Mouse (Mus musculus) limb, embryonic 11.5 days (tissue): Measurements from ENCODE around the gene Arhgef39. TPM values are rescaled to one million over a fixed set of nuclear protein-coding genes. Genes with fewer than 3 reads are reported as not detected.
A peak's percentile ranks its signal among the peaks of the same experiment; 100 is the strongest.

Experiments used
- ATAC-seq: fragments of 200-750 bp; cut with Nextera tagmentation; 2 replicates; pipeline ENCODE4 v1.8.0; 2017; ENCODE audit warnings: low read depth; ENCODE audit not compliant: insufficient number of reproducible peaks, low FRiP score, low TSS enrichment
- DNase-seq: peaks from one replicate; pipeline ENCODE4 v3.0.0-alpha.2; 2015; ENCODE audit warnings: low spot score
- H3K27ac ChIP-seq: fragments of 300-500 bp; sonication (generic); replicated peaks from 2 replicates; pipeline ENCODE4 v1.5.1; 2014; ENCODE audit warnings: low read depth, mild to moderate bottlenecking, low read length
- H3K27me3 ChIP-seq: fragments of 300-500 bp; sonication (generic); 2 replicates; pipeline ENCODE4 v1.6.1; 2014; ENCODE audit warnings: mild to moderate bottlenecking, low read length, mixed read lengths; ENCODE audit not compliant: control insufficient read depth, insufficient read depth
- H3K36me3 ChIP-seq: fragments of 300-500 bp; sonication (generic); 2 replicates; pipeline ENCODE4 v1.6.1; 2014; ENCODE audit warnings: mild to moderate bottlenecking, low read length, moderate library complexity, mixed read lengths; ENCODE audit not compliant: control insufficient read depth, insufficient read depth
- H3K4me1 ChIP-seq: fragments of 300-500 bp; sonication (generic); 2 replicates; pipeline ENCODE4 v1.6.1; 2014; ENCODE audit warnings: low read length, mixed read lengths; ENCODE audit not compliant: control insufficient read depth, insufficient read depth
- H3K4me2 ChIP-seq: fragments of 300-500 bp; sonication (generic); 2 replicates; pipeline ENCODE4 v1.6.1; 2014; ENCODE audit warnings: low read depth, mild to moderate bottlenecking, moderate library complexity; ENCODE audit not compliant: severe bottlenecking
- H3K4me3 ChIP-seq: fragments of 300-500 bp; sonication (generic); 2 replicates; pipeline ENCODE4 v1.5.1; 2014; ENCODE audit warnings: low read depth, low read length
- H3K9ac ChIP-seq: fragments of 300-500 bp; sonication (generic); 2 replicates; pipeline ENCODE4 v1.6.1; 2014; ENCODE audit warnings: mild to moderate bottlenecking, low read length
- H3K9me3 ChIP-seq: fragments of 300-500 bp; sonication (generic); 2 replicates; pipeline ENCODE4 v1.6.1; 2016; ENCODE audit warnings: low read length; ENCODE audit not compliant: control insufficient read depth
- WGBS: fragments of 180-500 bp; shearing (Covaris S2); extraction: QIAGEN DNeasy Blood & Tissue Kit; methylation state at CpG from one replicate; pipeline ENCODE4 v1.1.7; 2014; 5-methylcytosine and 5-hydroxymethylcytosine counted together
- polyA plus RNA-seq: library from polyadenylated mRNA; unstranded; fragments of >200 nt; fragmentation: Nextera tagmentation; extraction: Ambion mirVana; gene quantifications from 2 replicates; pipeline ENCODE4 v1.2.1, GENCODE M21; 2014

The Arhgef39 gene
- polyA plus RNA-seq, 1 experiment from 2014 or later = 45.6 TPM

DNA sequence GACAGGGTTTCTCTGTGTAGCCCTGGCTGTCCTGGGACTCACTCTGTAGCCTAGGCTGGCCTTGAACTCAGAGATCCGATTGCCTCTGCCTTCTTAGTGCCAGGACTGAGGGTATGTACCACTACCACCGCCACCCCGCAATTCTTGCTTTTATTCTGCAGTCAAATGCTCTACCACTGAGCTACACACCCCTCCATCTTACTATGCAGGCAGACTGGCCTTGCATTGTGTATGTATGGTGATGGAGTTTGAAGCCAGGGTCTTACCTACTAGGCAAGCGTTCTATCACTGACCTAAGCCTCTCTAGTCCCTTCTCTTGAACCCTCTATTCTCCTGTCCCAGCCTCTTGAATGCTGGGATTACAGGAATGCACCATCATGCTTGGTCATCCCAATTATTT is 13.8 kb upstream of the Arhgef39 start:
- Histone ChIP-seq H3K4me1 (no peaks in the 10 kb centered on the region), H3K4me3 (no peak overlapping the region), H3K9me3 (no peaks in the 10 kb centered on the region), H3K27me3 (no peaks in the 10 kb centered on the region), H3K27ac (no peak overlapping the region), H3K4me2 (no peak overlapping the region), H3K36me3 (no peaks in the 10 kb centered on the region), H3K9ac (no peak overlapping the region)
- WGBS = 92% methylated on average over 4 of the region's 4 CpGs
- DNase-seq = no peak
- ATAC-seq = no peak

DNA sequence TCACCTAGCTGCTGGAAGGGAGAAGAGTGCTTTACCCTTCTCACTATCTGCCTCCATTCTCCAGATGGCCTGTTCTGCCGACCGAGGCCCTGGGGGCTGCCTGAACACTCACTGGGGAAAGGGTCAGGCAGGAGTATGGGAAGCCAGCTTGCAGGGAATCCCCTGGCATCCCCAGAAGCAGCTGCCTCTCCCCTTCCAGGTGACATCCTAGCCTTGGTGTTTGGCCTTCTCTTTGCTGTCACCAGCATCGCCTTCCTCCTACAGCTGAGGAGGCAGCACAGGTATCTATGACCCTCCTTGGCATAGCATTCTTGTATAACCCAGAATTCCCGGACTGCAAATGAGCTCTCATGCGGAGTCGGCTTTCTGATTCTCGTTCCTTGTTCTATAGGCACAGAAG is 13.2 kb upstream of the Arhgef39 start:
- H3K27ac ChIP-seq = no peak overlapping the region
- 60% methylated on average over 7 of the region's 7 CpGs for WGBS
- H3K4me1 ChIP-seq = no peaks in the 10 kb centered on the region
- no peaks in the 10 kb centered on the region for H3K9me3 ChIP-seq
- no peaks in the 10 kb centered on the region for H3K36me3 ChIP-seq
- no peak overlapping the region for H3K9ac ChIP-seq
- H3K4me3 ChIP-seq = no peak overlapping the region
- no peak for DNase-seq
- H3K4me2 ChIP-seq = no peak overlapping the region
- 0 out of 2 replicates have a peak, but pooled peaks cover under 1% of the 10 kb centered on the region for H3K27me3 ChIP-seq
- no peak for ATAC-seq

DNA sequence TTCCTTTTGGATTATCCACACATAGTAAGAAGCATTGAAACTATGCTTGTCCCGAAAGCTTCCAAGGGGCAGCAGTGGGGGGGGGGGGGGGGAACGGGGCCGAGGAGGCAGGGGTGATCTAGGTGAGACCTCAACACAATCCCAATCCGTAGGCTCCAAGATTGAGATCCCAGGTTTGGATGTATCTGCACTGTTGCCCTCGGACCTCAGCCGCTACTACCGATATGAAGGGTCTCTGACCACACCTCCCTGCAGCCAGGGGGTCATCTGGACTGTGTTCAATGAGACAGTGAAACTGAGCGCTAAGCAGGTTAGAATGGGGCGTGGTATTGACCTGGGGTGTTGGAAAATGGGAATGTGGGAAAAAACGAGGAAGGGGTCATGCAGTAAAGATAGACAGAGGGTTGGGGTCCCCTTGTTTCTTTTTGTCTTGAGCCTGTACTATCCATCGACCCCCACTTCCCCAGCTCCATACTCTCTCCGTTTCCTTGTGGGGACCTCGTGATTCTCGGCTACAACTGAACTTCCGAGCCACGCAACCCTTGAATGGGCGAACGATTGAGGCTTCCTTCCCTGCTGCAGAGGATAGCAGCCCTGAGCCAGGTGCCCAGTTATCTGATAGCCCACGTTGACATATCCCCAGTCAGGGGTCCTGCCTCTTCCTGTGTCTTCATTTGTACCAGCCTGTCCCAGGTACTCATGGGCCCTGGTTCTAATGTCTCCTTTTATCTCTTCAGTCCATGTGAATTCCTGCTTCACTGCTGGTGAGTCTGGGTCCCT is 12.4 kb upstream of the Arhgef39 start:
- no peak for DNase-seq

DNA sequence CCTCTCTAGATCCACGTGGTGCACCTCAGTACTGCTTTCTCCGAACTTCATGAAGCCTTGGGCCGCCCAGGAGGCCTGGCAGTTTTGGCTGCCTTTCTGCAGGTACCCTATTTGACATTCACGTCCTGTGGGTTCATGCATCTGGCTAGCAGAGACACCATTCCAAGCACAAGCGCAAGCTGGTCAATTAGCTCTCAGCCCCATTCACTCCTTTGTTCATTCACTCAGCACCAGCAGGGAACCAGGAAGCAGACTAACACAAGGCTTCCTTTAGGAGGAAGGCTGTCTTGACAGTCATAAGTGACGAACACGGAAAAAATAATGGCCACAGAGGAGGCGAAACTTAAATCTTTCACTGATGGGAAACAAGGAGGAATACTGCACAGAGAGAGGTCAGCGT is 9.6 kb upstream of the Arhgef39 start:
- no peak for DNase-seq
- Histone ChIP-seq H3K27me3 (0 out of 2 replicates have a peak, but pooled peaks cover 3% of the 10 kb centered on the region), H3K4me3 (no peak overlapping the region), H3K9me3 (no peaks in the 10 kb centered on the region), H3K36me3 (no peaks in the 10 kb centered on the region), H3K27ac (no peak overlapping the region), H3K9ac (peak overlapping the region; percentile 45), H3K4me2 (peak overlapping the region; percentile 70), H3K4me1 (no peaks in the 10 kb centered on the region)
- no peak for ATAC-seq
- WGBS = 39% methylated on average over 9 of the region's 9 CpGs

More for the DNA sequence above, 12.4 kb upstream of the Arhgef39 start:
- H3K9me3 ChIP-seq = no peaks in the 10 kb centered on the region
- no peak for ATAC-seq
- no peak overlapping the region for H3K4me2 ChIP-seq
- no peak overlapping the region for H3K9ac ChIP-seq
- 76% methylated on average over 19 of the region's 19 CpGs for WGBS
- no peaks in the 10 kb centered on the region for H3K4me1 ChIP-seq
- no peak overlapping the region for H3K4me3 ChIP-seq
- 0 out of 2 replicates have a peak, but pooled peaks cover 3% of the 10 kb centered on the region for H3K27me3 ChIP-seq
- H3K27ac ChIP-seq = no peak overlapping the region
- H3K36me3 ChIP-seq = no peaks in the 10 kb centered on the region

DNA sequence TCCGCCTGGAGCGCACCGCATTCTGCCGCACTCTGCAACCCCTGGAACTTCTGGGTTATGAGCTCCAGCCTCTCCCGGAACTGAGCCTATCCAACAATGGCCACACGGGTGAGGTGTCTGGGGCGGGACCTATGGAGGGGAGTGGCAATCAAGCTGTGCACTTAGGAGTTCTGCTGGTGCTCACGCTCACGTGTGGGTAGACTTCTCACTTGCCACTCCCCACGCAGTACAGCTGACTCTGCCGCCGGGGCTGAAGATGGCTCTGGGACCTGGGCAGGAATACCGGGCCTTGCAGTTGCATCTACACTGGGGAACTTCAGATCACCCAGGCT is 9.1 kb upstream of the Arhgef39 start:
- H3K36me3 ChIP-seq = no peaks in the 10 kb centered on the region
- H3K27me3 ChIP-seq = 0 out of 2 replicates have a peak, but pooled peaks cover 3% of the 10 kb centered on the region
- no peaks in the 10 kb centered on the region for H3K9me3 ChIP-seq
- no peak overlapping the region for H3K27ac ChIP-seq
- WGBS = 11% methylated on average over 13 of the region's 13 CpGs
- no peaks in the 10 kb centered on the region for H3K4me1 ChIP-seq
- peak overlapping the region; percentile 45 for H3K9ac ChIP-seq
- peak overlapping the region; percentile 33 for H3K4me3 ChIP-seq
- H3K4me2 ChIP-seq = peak overlapping the region; percentile 70
- peak; percentile 84 for ATAC-seq
- DNase-seq = peak; percentile 69

- ATAC-seq (0 out of 2 replicates have a peak, but pooled peaks have one; percentile 32), DNase-seq (no peak)
- peak overlapping the region; percentile 33 for H3K4me3 ChIP-seq
- H3K27me3 ChIP-seq = 0 out of 2 replicates have a peak, but pooled peaks cover 3% of the 10 kb centered on the region
- H3K27ac ChIP-seq = no peak overlapping the region
- peak overlapping the region; percentile 70 for H3K4me2 ChIP-seq
- WGBS = 12% methylated on average over 21 of the region's 22 CpGs
- H3K9ac ChIP-seq = peak overlapping the region; percentile 45
- no peaks in the 10 kb centered on the region for H3K9me3 ChIP-seq
- no peaks in the 10 kb centered on the region for H3K4me1 ChIP-seq
- H3K36me3 ChIP-seq = no peaks in the 10 kb centered on the region
Measured at GRCm38 (mm10) chr4:43507938-43508665, 8.6 kb upstream of the Arhgef39 start.

- DNase-seq = no peak
- Histone ChIP-seq H3K27ac (no peak within 1 kb of the TSS), H3K9ac (no peak within 1 kb of the TSS), H3K4me2 (no peak within 1 kb of the TSS), H3K9me3 (no peaks in the 10 kb centered on the region), H3K27me3 (0 out of 2 replicates have a peak, but pooled peaks cover 3% of the 10 kb centered on the region), H3K4me3 (no peak within 1 kb of the TSS), H3K36me3 (no peaks in the 10 kb centered on the region), H3K4me1 (no peaks in the 10 kb centered on the region)
- WGBS = 55% methylated on average over 9 of the region's 9 CpGs
- ATAC-seq = 0 out of 2 replicates have a peak, but pooled peaks have one; percentile 35
Measured at GRCm38 (mm10) chr4:43506536-43507185, 7.2 kb upstream of the Arhgef39 start, which contains the start of gene Car9. Gene Car9, plus strand, starts transcription at chr4:43506966.

DNA sequence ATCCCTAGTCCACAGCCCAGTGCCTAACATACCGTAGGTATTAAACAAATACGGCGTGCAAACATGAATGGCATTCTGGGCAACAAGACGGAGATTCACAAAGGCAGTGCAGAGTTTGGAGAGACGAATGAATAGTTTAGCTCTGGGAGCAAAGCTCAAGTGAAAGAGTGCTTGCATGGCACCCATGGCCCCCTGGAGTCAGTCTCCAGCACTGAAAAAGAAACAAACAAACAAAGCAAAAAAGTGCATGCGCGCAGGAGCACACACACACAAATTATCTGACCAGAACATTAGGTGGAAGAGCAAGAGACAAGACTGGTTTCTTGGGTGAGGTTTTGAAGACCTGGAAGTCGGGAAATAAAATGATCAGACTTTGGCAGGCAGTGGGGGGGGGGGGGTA is 6.6 kb upstream of the Arhgef39 start:
- no peak overlapping the region for H3K9ac ChIP-seq
- 86% methylated on average over 8 of the region's 8 CpGs for WGBS
- H3K27ac ChIP-seq = no peak overlapping the region
- no peak overlapping the region for H3K4me2 ChIP-seq
- H3K36me3 ChIP-seq = no peaks in the 10 kb centered on the region
- ATAC-seq = no peak
- DNase-seq = no peak
- H3K27me3 ChIP-seq = 0 out of 2 replicates have a peak, but pooled peaks cover 3% of the 10 kb centered on the region
- H3K9me3 ChIP-seq = no peaks in the 10 kb centered on the region
- H3K4me1 ChIP-seq = no peaks in the 10 kb centered on the region
- H3K4me3 ChIP-seq = no peak overlapping the region
